Mouse (Mus musculus) cerebellum, adult 2 months (tissue): ENCODE data around the gene Tom1.

Source experiments
- CTCF ChIP-seq: fragments of 200-500 bp; IDR thresholded peaks from 2 replicates; pipeline ENCODE4 v1.5.1; 2011; ENCODE audit warnings: low read depth, mild to moderate bottlenecking, control low read depth, low read length, moderate library complexity, borderline replicate concordance; ENCODE audit not compliant: insufficient read depth
- POLR2A ChIP-seq: fragments of 200-500 bp; IDR thresholded peaks from 2 replicates; pipeline ENCODE4 v1.6.1; 2011; ENCODE audit warnings: low read length, control low read depth, borderline replicate concordance; ENCODE audit not compliant: insufficient read depth

- TF ChIP-seq POLR2A, result no peak
- TF ChIP-seq CTCF, result no peak
These were observed 9.5 kb downstream of the Tom1 start for GRCm38 (mm10) chr8:75042974-75043373.
